Mouse (Mus musculus) G1E (cell line): ENCODE results near the gene Kcnh7.

ENCODE experiments used
- CTCF ChIP-seq: IDR thresholded peaks from 2 replicates; pipeline ENCODE4 v1.5.1; 2012; ENCODE audit warnings: low read depth, low read length, inconsistent platforms, mixed read lengths
- GATA1 ChIP-seq: IDR thresholded peaks from 2 replicates; pipeline ENCODE4 v1.6.1; 2012; ENCODE audit warnings: borderline replicate concordance, low read length, inconsistent platforms, mixed read lengths
- POLR2AphosphoS5 ChIP-seq: IDR thresholded peaks from 2 replicates; pipeline ENCODE4 v1.6.1; 2012; ENCODE audit warnings: low read depth, low read length, inconsistent platforms; ENCODE audit not compliant: insufficient replicate concordance
- TAL1 ChIP-seq: conservative IDR thresholded peaks from 2 replicates; pipeline ENCODE4 v1.6.1; 2012; ENCODE audit warnings: low read depth, low read length, inconsistent platforms, mixed read lengths

- TF ChIP-seq GATA1 = no peak
- TF ChIP-seq CTCF = no peak
- no peak for TF ChIP-seq POLR2AphosphoS5
- no peak for TF ChIP-seq TAL1
Measured at GRCm38 (mm10) chr2:62806931-62807330, 377.2 kb downstream of the Kcnh7 start.
